Mouse (Mus musculus): ENCODE data around the gene Lamc3.

Gene Lamc3

DNA sequence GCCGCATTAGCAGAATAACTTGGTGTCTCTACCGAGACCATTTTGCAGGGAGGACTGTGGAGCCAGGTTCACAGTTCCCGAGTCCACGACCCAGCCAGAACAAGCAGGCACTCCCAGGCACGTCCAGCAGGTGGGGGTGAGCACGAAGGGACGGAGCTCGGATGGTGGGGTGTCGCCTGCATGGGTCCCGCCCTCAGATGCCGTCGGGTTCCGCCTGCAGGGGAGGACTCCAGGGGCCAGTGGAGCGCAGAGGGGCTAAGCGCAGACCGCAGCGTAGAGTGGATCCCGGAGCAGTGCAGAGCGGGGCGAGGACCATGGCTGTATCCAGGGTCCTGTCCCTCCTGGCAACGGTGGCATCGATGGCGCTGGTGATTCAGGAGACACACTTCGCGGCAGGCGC, at the start of gene Lamc3:
TSS of gene Lamc3 (plus strand) at position 262 of the 400 bp plus-strand sequence.
- DNase-seq = no peak

DNA sequence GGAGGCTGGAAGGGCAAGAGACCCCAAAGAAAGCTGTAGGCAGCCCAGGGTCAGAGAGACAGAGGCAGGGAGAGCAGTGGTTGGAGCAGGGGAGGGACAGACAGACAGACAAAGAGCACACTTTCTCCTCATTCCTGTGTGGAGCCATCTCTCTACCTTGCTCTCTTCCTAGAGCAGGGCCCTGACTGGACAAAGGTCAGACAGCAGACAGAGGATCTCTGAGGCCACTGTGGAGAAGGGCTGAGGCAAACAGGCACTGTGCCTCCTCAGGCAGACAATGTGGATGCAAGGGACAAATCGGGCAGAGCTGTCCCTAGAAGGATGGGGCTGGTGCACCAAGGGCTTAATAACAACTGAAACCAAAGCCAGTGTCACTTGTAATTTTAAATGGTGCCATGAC, 48.2 kb upstream of the Lamc3 start:
- no peak for DNase-seq

DNA sequence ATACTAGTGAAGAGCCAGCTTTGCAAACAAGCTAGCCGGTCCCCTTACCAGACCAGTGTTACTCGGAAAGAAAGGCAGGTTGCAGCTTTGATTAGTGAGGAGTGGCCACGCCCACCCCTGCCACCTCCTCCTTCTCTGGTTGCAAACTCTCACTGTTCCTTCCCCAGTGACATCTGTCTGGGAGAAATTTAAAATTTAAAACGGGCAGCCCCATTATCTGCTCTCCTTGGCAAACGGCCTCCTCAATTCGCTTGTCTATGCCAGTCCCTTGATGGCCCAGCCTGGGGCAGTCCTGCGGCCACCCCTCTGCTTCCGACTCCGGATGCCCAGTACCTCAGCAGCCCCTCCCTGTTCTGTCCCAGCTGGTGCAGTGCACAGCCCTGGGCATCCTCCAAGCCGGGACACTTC, 42.4 kb upstream of the Lamc3 start:
- DNase-seq = no peak

DNA sequence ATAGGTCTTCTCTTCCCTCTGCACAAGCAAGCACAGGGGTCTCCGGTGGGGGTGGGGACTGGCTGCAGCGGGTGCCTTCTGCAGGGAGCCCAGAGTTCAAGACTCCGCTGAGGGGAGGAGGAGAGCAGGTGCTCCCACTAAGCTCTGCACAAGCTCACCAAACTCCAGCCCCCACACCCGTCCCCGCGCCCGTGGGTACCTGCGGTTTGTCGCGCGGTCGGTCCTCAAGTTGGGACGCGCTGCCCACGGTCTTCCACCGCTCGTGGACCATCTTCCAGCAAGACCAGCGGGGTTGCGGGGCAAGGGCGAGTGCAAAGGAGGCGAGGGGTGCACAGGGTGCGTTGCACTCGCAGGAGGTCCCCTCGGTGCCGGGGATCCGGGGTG, 41.6 kb upstream of the Lamc3 start:
- DNase-seq = no peak

DNA sequence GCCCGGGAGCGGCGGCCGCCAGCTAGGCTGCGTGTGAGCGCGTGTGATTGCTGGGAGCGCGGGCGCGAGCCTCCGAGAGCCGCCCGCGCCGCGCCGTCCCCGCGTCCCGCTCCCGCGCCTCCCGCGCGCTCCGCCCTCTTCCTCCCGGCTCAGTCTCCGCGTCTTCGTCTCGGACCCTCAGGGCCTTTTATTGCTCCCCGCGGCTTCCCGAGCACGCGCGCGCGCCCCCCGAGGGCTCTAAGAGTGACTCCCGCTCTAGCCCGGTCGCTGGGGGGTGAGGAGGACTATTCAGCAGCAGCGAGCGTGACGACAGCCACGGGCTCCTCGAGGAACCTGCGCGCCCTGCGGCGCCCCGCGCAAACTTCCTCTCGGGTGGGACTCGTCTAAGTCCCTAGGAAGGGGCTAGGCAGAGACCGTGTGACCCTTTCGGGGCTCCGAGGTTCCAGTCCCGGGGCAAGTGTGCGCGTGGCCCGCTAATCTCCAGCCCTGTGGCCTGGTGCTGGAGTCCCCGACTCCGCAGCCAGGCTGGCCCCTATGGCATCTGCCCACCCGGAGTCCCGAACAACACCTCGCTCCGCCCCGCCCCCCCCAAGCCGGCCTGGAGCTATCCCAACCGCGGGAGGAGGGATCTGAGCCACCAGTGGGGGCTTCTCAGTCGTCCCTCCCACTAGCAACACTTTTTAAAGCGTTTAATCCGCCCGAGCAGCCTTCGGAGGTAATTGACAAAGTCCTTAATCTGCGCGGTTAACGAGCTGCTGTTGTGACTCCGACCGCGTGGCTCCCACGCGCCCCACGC, 41.0 kb upstream of the Lamc3 start, which contains the start of gene Fibcd1:
TSS of gene Fibcd1 (minus strand) at position 110 of the 796 bp plus-strand sequence.
- no peak for DNase-seq

DNA sequence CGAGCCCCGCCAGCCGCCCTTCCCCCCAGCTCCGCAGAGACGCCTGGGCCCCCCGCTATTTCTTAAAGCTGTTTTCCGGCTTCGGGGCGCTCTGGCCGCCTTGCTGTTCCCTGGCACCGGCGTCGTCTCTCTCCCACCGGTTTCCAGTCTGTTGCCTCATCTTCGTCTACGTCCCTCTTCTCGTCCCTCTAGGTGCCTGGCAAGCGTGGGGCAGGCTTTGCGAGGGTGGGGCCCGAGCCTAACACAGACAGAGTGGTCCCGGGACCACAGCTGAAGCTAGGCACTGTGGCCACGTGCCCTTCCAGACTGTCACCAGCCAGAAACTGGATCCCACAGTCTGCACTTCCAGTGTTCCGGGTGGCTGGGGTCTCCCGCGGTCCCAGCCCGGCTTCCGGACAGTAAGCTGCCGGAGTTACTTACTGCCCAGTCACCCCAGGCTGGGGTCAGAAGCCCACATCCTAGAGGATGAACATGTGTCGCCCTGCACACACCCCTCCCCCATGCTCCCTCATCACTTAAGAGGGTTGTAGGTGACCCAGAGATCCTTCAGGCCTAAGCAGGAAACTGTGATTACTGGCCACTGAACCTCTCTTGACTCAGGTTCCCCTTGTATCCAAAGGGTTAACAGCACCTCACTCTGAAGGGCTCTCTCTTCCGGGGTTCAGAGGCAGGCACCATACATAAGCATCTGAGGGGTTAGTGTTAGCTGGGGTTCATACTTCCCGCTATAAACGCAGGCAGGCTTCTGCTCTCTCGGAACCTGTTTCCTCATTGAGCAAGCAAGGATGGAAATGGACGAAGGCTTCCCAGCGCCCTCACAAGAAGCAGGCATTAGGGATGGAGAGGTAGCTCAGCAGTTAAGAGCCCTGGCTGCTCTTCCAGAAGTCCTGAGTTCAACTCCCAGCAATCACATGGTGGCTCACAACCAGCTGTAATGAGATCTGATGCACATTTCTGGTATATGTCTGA, 40.1 kb upstream of the Lamc3 start:
- DNase-seq = no peak

DNA sequence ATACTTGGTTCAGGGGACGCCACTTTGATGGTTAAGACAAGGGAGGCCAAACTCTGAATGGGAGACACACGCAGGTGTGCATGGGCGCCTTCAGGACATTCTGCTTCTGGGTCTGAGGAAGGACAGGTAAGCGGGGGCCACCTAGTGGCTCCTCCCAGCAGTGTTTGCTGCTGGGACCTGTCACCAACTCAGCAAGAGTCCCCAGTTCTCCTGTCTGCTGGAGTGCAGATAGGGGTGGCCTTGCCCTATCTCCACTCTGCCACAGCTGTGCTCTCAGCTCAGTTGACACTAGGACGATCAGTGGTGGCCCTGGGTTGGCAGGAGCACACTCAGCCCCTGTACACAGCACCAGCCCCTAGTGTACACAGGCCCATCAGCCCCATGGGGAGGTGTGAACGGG, 39.2 kb upstream of the Lamc3 start:
- DNase-seq = no peak

DNA sequence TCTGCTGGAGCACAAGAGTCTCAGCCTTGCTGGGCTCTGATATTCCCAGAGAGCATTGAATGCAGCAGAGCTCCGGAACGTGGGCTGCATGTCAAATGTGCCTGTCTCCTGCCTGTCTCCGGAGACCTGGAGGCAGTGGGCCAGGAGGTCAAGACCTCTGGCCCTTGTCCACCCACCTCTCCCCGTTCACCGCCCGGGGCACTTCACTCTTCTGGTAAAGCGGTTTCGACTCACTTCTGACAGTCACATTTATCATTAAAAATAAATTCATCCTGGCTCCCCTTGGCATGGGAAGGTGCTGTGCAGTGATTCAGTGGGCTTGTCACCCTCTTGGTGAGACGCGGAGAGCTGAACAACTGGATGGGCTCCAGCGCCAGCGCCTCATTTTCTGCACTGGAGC, 37.0 kb upstream of the Lamc3 start:
- DNase-seq = no peak

DNA sequence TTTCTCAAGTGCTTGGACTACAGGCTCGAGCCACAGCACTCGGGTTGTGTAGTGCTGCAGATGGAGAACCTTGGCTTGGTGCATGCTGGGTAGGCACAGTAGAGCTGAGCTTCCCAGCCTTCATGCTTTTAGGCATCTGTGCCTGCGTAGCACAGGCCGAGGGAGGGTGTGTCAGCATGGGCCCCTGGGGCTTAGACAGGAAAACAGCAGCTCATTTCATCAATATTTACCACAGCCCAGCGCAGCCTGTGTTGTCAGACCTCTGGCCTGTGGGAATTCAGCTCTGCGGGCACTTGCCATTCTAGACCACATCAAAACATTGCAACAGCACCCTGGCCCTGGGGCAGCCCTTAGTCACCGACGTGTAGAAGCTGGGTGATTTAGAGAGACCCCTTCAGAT, 31.1 kb upstream of the Lamc3 start:
- no peak for DNase-seq

DNA sequence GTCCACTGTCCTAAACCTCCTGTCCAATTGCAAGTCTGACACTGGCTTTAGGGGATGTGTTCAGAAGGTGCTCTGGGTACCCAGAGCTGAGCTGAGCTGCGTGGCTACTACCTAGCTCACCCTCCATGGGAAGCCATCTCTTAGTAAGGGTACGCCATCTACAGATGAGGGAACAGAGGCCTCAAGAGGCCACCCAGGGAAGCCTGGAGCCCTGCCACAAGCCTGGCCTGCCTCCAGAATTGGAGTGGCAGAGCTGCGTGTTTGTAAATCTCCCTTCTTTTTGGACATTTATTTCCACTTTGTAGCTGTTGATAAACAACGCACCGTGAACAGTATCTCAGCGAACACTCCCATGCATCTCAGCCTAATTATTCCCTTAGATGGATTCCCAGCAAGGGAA, 29.9 kb upstream of the Lamc3 start:
- DNase-seq = no peak

DNA sequence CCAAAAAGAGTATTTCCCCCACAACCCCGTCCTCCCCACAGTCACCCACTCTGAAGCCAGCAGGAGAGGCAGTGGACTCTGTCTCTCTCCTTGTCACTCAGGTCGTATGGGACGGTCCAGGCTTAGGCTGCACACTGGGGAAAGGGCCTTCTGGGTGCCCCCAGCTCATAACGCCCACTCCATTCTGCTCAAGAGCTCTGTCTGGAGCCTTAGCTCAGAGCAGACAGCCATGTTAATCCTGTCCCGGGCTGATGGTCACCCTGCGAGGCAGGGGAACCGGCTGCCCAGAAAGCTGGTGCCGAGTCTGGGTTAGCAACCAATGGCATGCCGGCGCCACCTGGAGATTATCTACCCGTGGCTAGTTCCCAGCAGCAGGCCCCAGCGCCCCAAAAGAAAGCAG, 28.6 kb upstream of the Lamc3 start:
- no peak for DNase-seq

DNA sequence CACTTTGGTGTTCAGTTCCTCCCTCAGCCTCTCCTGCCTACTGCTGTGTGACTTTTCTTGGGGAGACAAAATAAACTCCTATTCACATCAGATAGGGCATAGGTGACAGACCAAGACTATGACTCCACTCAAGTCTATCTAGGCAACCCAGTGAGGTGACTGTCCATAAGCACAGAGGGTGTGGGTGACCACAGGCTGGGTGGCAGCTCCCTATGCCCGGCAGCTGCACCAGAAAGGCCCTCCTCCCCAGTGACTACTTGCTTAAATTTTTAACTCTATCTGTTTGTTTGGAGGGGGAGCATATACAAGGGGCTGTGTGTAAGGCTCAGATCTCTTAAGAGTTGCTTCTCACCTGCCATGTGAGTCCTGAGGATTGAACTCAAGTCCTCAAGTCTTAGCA, 24.2 kb upstream of the Lamc3 start:
- no peak for DNase-seq

DNA sequence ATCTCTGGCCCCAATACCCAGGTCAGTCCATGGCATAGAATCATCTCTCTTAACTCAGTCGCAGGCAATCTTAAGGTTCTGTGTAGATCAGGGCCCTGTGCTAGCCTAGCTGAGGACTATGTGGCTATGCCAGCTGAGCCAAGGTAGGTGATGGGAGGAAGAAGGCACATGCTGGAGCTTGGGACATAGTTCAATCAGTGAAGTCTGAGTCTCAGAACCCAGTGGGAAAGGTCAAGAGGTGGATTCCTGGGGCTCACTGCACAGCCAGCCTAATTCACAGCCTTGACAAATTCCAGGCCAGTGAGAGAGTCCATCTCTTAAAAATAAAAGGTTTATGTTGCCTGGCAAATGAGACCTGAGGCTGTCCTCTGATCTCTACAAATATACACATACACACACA, 23.3 kb upstream of the Lamc3 start:
- no peak for DNase-seq

DNA sequence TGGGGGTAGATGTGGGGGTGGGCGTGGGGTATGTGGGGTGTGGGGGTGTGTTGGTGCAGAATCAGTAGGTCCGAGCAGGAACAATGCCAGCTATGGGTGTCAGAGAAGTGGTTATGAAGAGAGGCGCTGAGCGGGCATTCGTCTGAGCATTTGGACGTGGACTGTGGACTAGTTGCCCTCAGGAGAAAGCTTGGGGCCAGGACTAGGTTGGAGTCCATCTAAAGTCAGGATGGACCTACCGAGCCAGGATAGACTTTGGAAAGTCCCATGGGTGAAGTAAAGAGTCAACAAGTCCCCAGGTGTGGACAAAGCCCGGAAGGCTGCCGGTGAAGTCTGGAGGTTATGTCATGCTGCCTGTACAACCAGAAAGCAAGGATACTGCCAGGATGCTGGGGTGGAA, 22.2 kb upstream of the Lamc3 start:
- DNase-seq = no peak

DNA sequence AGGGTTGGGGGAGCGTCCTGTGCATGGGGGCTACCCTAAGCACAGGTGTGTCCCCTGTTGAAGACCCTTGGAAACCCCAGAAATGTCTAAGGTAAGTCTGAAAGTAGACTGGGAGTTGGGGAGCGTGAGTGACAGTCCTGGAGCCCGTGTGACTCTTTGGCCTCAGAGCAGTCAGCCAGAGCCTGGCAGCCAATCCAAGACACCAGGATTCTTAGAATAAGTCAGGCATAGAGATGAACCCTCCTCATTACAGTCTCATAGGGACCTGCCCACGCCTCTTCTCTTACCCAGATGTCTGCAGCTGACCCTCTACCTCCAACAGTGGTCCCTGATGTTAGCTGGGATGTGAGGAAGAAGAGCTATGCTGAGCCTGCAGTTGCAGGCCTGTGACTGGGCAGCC, 21.8 kb upstream of the Lamc3 start:
- DNase-seq = no peak

DNA sequence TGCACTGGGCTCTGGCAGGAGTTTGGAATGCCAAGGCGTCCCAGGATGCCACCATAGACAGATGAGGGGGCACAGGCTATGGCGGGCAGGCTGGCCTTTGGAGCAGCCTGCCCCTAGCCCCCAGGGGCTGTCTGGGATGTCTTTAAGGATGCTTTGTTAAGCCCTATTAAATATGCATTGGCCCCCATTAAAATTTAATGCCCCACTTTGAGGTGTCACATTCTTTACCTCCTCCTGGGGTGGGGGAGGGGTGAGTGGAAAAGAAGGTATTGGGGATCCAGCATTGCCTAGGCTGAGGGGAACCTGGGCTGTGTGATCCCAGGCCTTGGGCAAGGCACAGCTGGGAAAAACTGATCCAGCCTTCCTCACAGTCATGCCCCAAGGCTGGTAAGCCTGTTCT, 21.3 kb upstream of the Lamc3 start:
- DNase-seq = no peak

DNA sequence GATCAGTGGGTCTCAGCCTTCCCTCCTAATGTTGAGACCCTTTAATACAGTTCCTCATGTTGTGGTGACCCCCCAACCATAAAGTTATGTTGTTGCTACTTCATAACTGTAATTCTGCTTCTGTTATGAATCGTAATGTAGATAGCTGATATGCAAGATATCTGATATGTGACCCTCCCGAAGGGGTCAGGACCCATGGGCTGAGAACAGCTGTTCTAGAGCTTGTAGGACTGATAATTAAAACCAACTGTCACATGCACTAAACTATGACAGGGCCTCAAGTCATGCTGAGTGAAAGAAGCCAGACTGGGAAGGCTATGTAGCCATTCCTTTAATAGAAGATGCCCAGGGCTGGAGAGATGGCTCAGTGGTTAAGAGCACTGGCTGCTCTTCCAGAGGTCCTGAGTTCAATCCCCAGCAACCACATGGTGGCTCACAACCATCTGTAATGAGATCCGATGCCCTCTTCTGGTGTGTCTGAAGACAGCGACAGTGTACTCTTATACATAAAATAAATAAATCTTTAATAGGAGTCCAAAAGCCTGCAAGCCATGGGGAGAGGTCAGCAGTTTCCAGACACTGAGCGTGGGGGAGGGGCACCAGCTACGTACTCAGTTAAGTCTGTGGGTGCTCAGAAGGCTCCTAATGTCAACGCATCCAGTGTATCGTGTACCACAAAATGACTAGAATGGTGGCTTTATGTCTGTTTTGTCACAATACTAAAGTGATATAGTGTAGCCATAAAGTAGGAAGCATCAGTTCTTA, 19.1 kb upstream of the Lamc3 start:
- no peak for DNase-seq

DNA sequence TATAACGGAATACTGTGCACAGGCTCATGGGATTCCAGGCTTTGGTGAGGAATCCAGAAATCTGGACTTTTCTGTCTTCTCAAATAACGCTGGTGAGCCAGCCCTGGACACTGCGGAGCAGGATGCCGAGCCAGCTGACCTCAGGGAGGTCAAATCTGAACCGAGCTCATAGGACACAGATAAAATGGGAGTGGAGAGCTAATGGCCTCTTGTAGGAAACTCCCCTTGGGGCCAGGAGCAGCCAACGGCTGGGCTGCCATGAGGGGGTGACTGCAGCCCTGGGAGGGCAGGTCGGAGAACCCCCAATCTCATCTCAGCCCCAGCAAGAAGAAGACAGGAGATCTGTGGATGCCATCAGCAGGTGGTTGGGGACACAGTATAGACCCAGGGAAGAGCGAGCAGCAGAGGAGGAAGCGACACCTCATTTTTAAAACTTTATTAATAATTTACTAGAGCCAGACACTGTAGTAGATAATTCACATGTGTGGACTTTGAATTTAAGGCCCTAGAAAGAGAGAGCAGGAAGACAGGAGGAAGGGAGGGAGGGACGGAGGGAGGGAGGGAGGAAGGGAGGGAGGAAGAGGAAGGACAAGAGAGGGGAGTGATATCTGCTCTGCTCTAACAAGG, 18.4 kb upstream of the Lamc3 start:
- DNase-seq = no peak

DNA sequence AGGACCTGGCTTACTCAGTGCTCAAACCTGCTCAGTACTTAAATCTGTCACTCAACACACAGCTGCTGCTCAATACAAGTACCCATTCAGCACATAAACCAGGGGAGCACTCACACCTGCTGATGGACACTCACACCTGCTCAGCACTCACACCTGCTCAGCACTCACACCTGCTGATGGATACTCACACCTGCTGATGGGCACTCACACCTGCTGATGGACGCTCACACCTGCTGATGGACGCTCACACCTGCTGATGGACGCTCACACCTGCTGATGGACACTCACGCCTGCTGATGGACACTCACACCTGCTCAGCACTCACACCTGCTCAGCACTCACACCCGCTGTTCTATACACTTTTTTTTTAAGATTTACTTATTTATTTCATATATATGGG, 17.4 kb upstream of the Lamc3 start:
- DNase-seq = no peak

DNA sequence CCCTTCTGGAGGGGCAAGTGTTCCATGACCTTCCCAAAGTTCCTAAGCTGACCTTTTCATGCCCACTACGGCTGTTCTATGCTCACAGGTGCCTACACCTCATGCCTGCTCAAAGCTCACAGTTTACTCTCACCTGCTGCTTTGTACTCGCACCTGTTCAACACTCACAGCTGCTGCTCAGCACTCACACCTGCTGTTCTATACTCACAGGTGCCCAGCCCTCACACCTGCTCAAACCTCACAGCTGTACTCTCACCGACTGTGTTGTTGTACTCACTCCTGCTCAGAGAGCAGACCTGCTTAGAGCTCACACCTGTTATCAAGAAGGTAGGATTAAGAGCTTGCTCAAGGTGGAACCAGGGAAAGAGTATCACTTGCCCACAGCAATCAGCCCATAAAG, 16.4 kb upstream of the Lamc3 start:
- DNase-seq = no peak

DNA sequence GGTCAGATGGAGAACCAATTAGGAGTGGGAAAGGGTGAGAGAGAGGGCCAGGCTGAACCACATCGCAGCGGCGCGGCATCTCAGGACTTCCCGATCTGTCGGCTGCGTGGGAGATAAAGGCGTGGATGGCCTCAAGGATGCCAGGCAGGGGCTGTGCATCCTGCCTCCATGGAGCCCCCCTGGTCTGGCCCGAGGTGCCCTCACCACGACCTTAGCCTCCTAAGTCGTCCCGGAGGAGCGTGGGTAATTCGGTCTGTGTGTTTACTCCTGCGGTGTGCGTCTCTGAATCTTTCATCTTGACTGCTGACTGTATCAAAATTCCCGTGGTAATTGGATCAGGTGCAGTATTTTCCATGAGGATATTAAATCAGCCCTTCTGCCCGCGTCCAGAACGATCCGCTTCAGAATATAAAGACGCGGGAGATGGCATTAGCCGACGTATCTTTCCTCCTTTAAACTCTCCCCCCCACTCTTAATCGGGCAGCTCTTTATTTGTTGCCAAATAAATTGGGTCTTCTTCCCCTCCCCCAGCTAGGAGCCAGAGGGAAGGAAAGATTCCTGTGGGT, 12.7 kb upstream of the Lamc3 start:
- no peak for DNase-seq

DNA sequence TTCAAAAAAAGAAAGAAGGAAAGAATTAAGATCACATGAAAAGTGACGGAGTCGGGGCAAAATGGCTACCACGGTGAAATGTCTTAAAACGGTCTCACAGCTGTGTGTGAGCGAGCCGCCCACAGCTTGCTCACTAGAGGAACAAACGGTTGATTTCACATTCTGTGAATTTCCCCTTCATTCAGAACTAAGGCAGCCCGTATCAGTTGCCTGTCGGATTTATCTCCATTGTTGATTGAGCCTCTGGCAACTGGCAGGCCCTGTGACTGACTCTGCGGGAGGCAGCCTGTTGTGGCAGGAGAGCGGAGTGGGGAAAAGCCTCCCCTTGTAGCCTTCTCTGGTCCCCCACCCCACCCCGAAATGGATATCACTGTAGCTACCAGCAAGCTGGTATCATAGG, 10.6 kb upstream of the Lamc3 start:
- DNase-seq = peak; percentile 43

DNA sequence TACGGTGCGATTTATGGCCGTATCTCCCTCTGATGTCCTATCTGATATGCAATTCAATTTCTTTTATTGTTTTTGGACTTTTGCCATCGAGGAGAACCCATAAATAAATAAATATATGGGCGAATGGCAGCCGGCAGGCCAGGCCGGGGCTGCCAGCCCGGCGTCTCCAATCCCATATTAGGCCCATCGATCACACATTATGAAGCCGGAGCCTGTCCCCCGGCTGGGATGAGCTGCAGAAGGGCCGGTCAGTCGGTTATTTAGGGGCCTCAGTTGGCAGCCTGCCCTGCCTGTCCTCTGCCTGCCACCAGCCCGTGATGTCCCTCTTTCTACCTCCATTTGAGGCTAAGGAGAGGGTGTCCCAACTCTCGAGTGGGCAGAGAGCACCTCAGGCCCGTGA, 8.5 kb upstream of the Lamc3 start:
- DNase-seq = no peak
